ENCODE assay signal across 11 mouse cellular contexts in genomic region chr9:50244982-50245671, GRCm38 (mm10).
DNase-seq lines count a peak whose midpoint lies in the region; ATAC-seq and TF ChIP-seq lines count a peak whose summit lies in the region.
"Had no signal": no experiment of that assay in that cellular context is flagged by ENCODE, and none has a peak within 500 bp of the region (broad histone marks: within the 10 kb centered on the region; RNA-seq: fewer than 3 reads in every experiment).

No protein-coding gene starts in this region.

- no peaks in the 10 kb centered on the region for H3K4me1 ChIP-seq in lung, postnatal 0 days (ENCODE audit: insufficient read depth, low read depth, low read length)
- no peaks in the 10 kb centered on the region for H3K4me1 ChIP-seq in lung, adult 2 months (ENCODE audit: control insufficient read depth, insufficient read depth, low read length)
- peaks cover 40% of the 10 kb centered on the region for H3K4me1 ChIP-seq in forebrain, embryonic 12.5 days
- no peaks in the 10 kb centered on the region for H3K4me1 ChIP-seq in intestine, embryonic 16.5 days (ENCODE audit: control insufficient read depth, insufficient read depth, low read length)
- H3K4me1 ChIP-seq in kidney, embryonic 15.5 days: 0 out of 2 replicates have a peak, but pooled peaks cover 3% of the 10 kb centered on the region

- no peaks in the 10 kb centered on the region for H3K27me3 ChIP-seq in lung, postnatal 0 days (replicated peaks; ENCODE audit: insufficient read depth, low read length)
- H3K27me3 ChIP-seq in forebrain, embryonic 12.5 days: no peaks in the 10 kb centered on the region
- H3K27me3 ChIP-seq in intestine, embryonic 16.5 days (replicated peaks; ENCODE audit: control insufficient read depth, insufficient read depth, low read length): no peaks in the 10 kb centered on the region
- no peaks in the 10 kb centered on the region for H3K27me3 ChIP-seq in kidney, embryonic 15.5 days

- H3K9ac ChIP-seq in lung, postnatal 0 days (replicated peaks; ENCODE audit: low read depth): no peak overlapping the region
- H3K9ac ChIP-seq in forebrain, embryonic 12.5 days: no peak overlapping the region
- H3K9ac ChIP-seq in intestine, embryonic 16.5 days (ENCODE audit: low read depth, low read length): no peak overlapping the region
- H3K9ac ChIP-seq in kidney, embryonic 15.5 days: no peak overlapping the region

- DNase-seq in lung, postnatal 0 days (ENCODE audit: low spot score): peak; percentile 11
- no peak for DNase-seq in lung, adult 2 months
- DNase-seq in retina, postnatal 1 day: peak; percentile 94
- DNase-seq in layer of hippocampus, adult 2 months (ENCODE audit: low spot score in 2 of 2): no peak
- DNase-seq in cerebellum, postnatal 25 days: no peak
- DNase-seq: liver had no signal

- 37% methylated on average over 5 of the region's 5 CpGs for WGBS in lung, postnatal 0 days
- 38% methylated on average over 5 of the region's 5 CpGs for WGBS in lung, adult 2 months
- WGBS in forebrain, embryonic 12.5 days: 33% methylated on average over 5 of the region's 5 CpGs
- WGBS in intestine, embryonic 16.5 days: 35% methylated on average over 5 of the region's 5 CpGs
- WGBS in kidney, embryonic 15.5 days: 52% methylated on average over 5 of the region's 5 CpGs

- no peaks in the 10 kb centered on the region for H3K36me3 ChIP-seq in lung, postnatal 0 days (ENCODE audit: insufficient read depth, low read length)
- no peaks in the 10 kb centered on the region for H3K36me3 ChIP-seq in forebrain, embryonic 12.5 days (replicated peaks)
- no peaks in the 10 kb centered on the region for H3K36me3 ChIP-seq in intestine, embryonic 16.5 days (ENCODE audit: control insufficient read depth, insufficient read depth, low read length)
- no peaks in the 10 kb centered on the region for H3K36me3 ChIP-seq in kidney, embryonic 15.5 days
- H3K36me3 ChIP-seq: heart, embryonic 10.5 days had no signal

- TF ChIP-seq EP300 in lung, postnatal 0 days (IDR thresholded peaks at IDR 0.05): no peak

- H3K4me2 ChIP-seq in lung, postnatal 0 days (replicated peaks; ENCODE audit: low read depth, low read length): no peak overlapping the region
- peak overlapping the region; percentile 15; the same call in 1 of the 2 replicates for H3K4me2 ChIP-seq in forebrain, embryonic 12.5 days
- no peak overlapping the region for H3K4me2 ChIP-seq in intestine, embryonic 16.5 days (ENCODE audit: low read depth, low read length)
- no peak overlapping the region for H3K4me2 ChIP-seq in kidney, embryonic 15.5 days

- no peak for ATAC-seq in lung, postnatal 0 days
- peak; percentile 90 for ATAC-seq in forebrain, embryonic 12.5 days (ENCODE audit: low FRiP score)
- peak; percentile 62 for ATAC-seq in intestine, embryonic 16.5 days
- no peak for ATAC-seq in kidney, embryonic 15.5 days (replicated peaks; ENCODE audit: low FRiP score)

- no peak overlapping the region for H3K4me3 ChIP-seq in lung, postnatal 0 days (ENCODE audit: low read depth, low read length)
- H3K4me3 ChIP-seq in lung, adult 2 months (replicated peaks; ENCODE audit: extremely low read depth, low read depth, low read length): no peak overlapping the region
- H3K4me3 ChIP-seq in forebrain, embryonic 12.5 days (replicated peaks): no peak overlapping the region
- H3K4me3 ChIP-seq in intestine, embryonic 16.5 days (ENCODE audit: low read length): no peak overlapping the region
- no peak overlapping the region for H3K4me3 ChIP-seq in kidney, embryonic 15.5 days (replicated peaks)
- H3K4me3 ChIP-seq in layer of hippocampus, adult 2 months: no peak overlapping the region
- H3K4me3 ChIP-seq: heart, embryonic 10.5 days had no signal

- no peak for TF ChIP-seq CTCF in lung, postnatal 0 days (IDR thresholded peaks at IDR 0.05)
- TF ChIP-seq CTCF in lung, adult 2 months (IDR thresholded peaks at IDR 0.05; ENCODE audit: insufficient read depth, low read length): no peak
- no peak for TF ChIP-seq CTCF in layer of hippocampus, adult 2 months (conservative IDR thresholded peaks at IDR 0.05)

- H3K27ac ChIP-seq in lung, postnatal 0 days (ENCODE audit: low read length): no peak overlapping the region
- peak overlapping the region; percentile 77 for H3K27ac ChIP-seq in forebrain, embryonic 12.5 days
- no peak overlapping the region for H3K27ac ChIP-seq in intestine, embryonic 16.5 days (ENCODE audit: low read length)
- no peak overlapping the region for H3K27ac ChIP-seq in kidney, embryonic 15.5 days
- H3K27ac ChIP-seq in layer of hippocampus, adult 2 months: no peak overlapping the region
- H3K27ac ChIP-seq: heart, embryonic 10.5 days; macrophage had no signal

- no peaks in the 10 kb centered on the region for H3K9me3 ChIP-seq in lung, postnatal 0 days (ENCODE audit: low read length)
- no peaks in the 10 kb centered on the region for H3K9me3 ChIP-seq in forebrain, embryonic 12.5 days
- H3K9me3 ChIP-seq in intestine, embryonic 16.5 days (ENCODE audit: control insufficient read depth, low read length): no peaks in the 10 kb centered on the region
- H3K9me3 ChIP-seq in kidney, embryonic 15.5 days (replicated peaks): no peaks in the 10 kb centered on the region
- H3K9me3 ChIP-seq: heart, embryonic 10.5 days had no signal

- no peak for TF ChIP-seq POLR2A in lung, adult 2 months (IDR thresholded peaks at IDR 0.05; ENCODE audit: borderline replicate concordance, extremely low read depth, low read depth, low read length)

Comparison
In these comparisons a context has a peak if more than half of its experiments do, and no peak if none do; other contexts are left out.
1. DNase-seq: peak in lung, postnatal 0 days (single experiment) and retina, postnatal 1 day (single experiment); none in lung, adult 2 months (single experiment), layer of hippocampus, adult 2 months (0 of 2) and cerebellum, postnatal 25 days (0 of 2).
2. ATAC-seq: peak in forebrain, embryonic 12.5 days (single experiment) and intestine, embryonic 16.5 days (single experiment); none in lung, postnatal 0 days (single experiment) and kidney, embryonic 15.5 days (single experiment).